Mouse (Mus musculus) MEL (cell line): ENCODE measurements at regions not wholly inside any gene's neighbourhood (a gene's known extent, or its start where the extent isn't known, plus 50 kb on each side); places are given as distances from the start of the nearest gene placed in this dataset.

ENCODE experiments used
- DNase-seq: peaks from one replicate; pipeline ENCODE4 v3.0.0; 2011; ENCODE audit warnings: low read depth, low spot score
- H3K27ac ChIP-seq: 2 replicates; pipeline ENCODE4 v1.5.1; 2012; ENCODE audit warnings: low read depth, mild to moderate bottlenecking, control low read depth, low read length, moderate library complexity; ENCODE audit not compliant: control insufficient read depth
- H3K27me3 ChIP-seq, 2 experiments: fragments of 150-350 bp in 1 of 2; sonication (generic) in 1 of 2; 2 replicates each; pipeline ENCODE4 v1.6.1; 2012; ENCODE audit warnings: low read length in 2 of 2, mild to moderate bottlenecking in 2 of 2, improper control_type of control experiment in 1 of 2, moderate library complexity in 1 of 2; ENCODE audit not compliant: insufficient read depth in 2 of 2, control insufficient read depth in 1 of 2
- H3K36me3 ChIP-seq, 2 experiments: 2 replicates each; pipeline ENCODE4 v1.6.1; 2012 to 2014; ENCODE audit warnings: low read length in 2 of 2, improper control_type of control experiment in 1 of 2, inconsistent platforms in 1 of 2, mild to moderate bottlenecking in 1 of 2; ENCODE audit not compliant: insufficient read depth in 2 of 2, control insufficient read depth in 1 of 2
- H3K4me1 ChIP-seq, 2 experiments: fragments of 150-350 bp in 1 of 2; sonication (generic) in 1 of 2; 2 replicates each; pipeline ENCODE4 v1.6.1; 2012; ENCODE audit warnings: low read length in 2 of 2, improper control_type of control experiment in 1 of 2, mild to moderate bottlenecking in 1 of 2; ENCODE audit not compliant: insufficient read depth in 2 of 2, control insufficient read depth in 1 of 2
- H3K4me3 ChIP-seq, 2 experiments: fragments of 150-350 bp in 1 of 2; sonication (generic) in 1 of 2; 2 replicates each; pipeline ENCODE4 v1.5.1; 2012; ENCODE audit warnings: low read depth in 2 of 2, low read length in 2 of 2, mild to moderate bottlenecking in 2 of 2, moderate library complexity in 2 of 2, control low read depth in 1 of 2, improper control_type of control experiment in 1 of 2; ENCODE audit not compliant: control insufficient read depth in 1 of 2, insufficient read depth in 1 of 2
- H3K79me2 ChIP-seq: 2 replicates; pipeline ENCODE4 v1.6.1; 2012; ENCODE audit warnings: mild to moderate bottlenecking, low read length, moderate library complexity; ENCODE audit not compliant: control insufficient read depth, poor library complexity, insufficient read depth
- H3K9ac ChIP-seq: 2 replicates; pipeline ENCODE4 v1.6.1; 2012; ENCODE audit warnings: low read depth, mild to moderate bottlenecking, control low read depth, low read length, moderate library complexity; ENCODE audit not compliant: control insufficient read depth, poor library complexity, severe bottlenecking
- H3K9me3 ChIP-seq: fragments of 150-350 bp; sonication (generic); replicated peaks from 2 replicates; pipeline ENCODE4 v1.6.1; 2012; ENCODE audit warnings: mild to moderate bottlenecking, low read length, improper control_type of control experiment, moderate library complexity; ENCODE audit not compliant: insufficient read depth
- BHLHE40 ChIP-seq: IDR thresholded peaks from 2 replicates; pipeline ENCODE4 v1.6.1; 2012; ENCODE audit warnings: low read depth, mild to moderate bottlenecking, inconsistent platforms, low read length, improper control_type of control experiment, borderline replicate concordance
- CHD1 ChIP-seq: IDR thresholded peaks from 2 replicates; pipeline ENCODE4 v1.6.1; 2012; ENCODE audit warnings: low read depth, mild to moderate bottlenecking, inconsistent platforms, low read length, improper control_type of control experiment
- ELF1 ChIP-seq: IDR thresholded peaks from 2 replicates; pipeline ENCODE4 v1.6.1; 2014; ENCODE audit warnings: low read depth, mild to moderate bottlenecking, inconsistent platforms, low read length, improper control_type of control experiment, moderate library complexity
- KAT2A ChIP-seq: conservative IDR thresholded peaks from 2 replicates; pipeline ENCODE4 v1.6.1; 2012; ENCODE audit warnings: low read depth, low read length, improper control_type of control experiment, inconsistent platforms
- MYC ChIP-seq: IDR thresholded peaks from 2 replicates; pipeline ENCODE4 v1.6.1; 2011; ENCODE audit warnings: low read depth, mild to moderate bottlenecking, low read length, improper control_type of control experiment, moderate library complexity
- NRF1 ChIP-seq: IDR thresholded peaks from 2 replicates; pipeline ENCODE4 v1.6.1; 2014; ENCODE audit warnings: low read depth, mild to moderate bottlenecking, inconsistent platforms, low read length, improper control_type of control experiment, moderate library complexity; ENCODE audit not compliant: poor library complexity, insufficient read depth, severe bottlenecking
- POLR2AphosphoS2 ChIP-seq: IDR thresholded peaks from 2 replicates; pipeline ENCODE4 v1.6.1; 2011; ENCODE audit warnings: low read length, improper control_type of control experiment
- POLR2AphosphoS5 ChIP-seq: IDR thresholded peaks from 2 replicates; pipeline ENCODE4 v1.6.1; 2012; ENCODE audit warnings: low read depth, borderline replicate concordance, mild to moderate bottlenecking, inconsistent platforms, low read length, moderate library complexity, mixed read lengths
- RAD21 ChIP-seq: IDR thresholded peaks from 2 replicates; pipeline ENCODE4 v1.6.1; 2011; ENCODE audit warnings: mild to moderate bottlenecking, low read depth, low read length, improper control_type of control experiment
- TAL1 ChIP-seq: IDR thresholded peaks from 2 replicates; pipeline ENCODE4 v1.6.1; 2012; ENCODE audit warnings: mild to moderate bottlenecking, inconsistent platforms, low read length, moderate library complexity, mixed read lengths
- TCF12 ChIP-seq: IDR thresholded peaks from 2 replicates; pipeline ENCODE4 v1.6.1; 2014; ENCODE audit warnings: low read depth, mild to moderate bottlenecking, inconsistent platforms, low read length, improper control_type of control experiment, moderate library complexity
- USF2 ChIP-seq, 2 experiments: IDR thresholded peaks; 2 replicates each; pipeline ENCODE4 v1.6.1; 2011 to 2012; ENCODE audit warnings: improper control_type of control experiment in 2 of 2, low read length in 2 of 2, borderline replicate concordance in 1 of 2, inconsistent platforms in 1 of 2, low read depth in 1 of 2, mild to moderate bottlenecking in 1 of 2; ENCODE audit not compliant: insufficient read depth in 1 of 2
- ZC3H11A ChIP-seq: IDR thresholded peaks from 2 replicates; pipeline ENCODE4 v1.6.1; 2012; ENCODE audit warnings: low read depth, mild to moderate bottlenecking, inconsistent platforms, low read length, improper control_type of control experiment
- ZKSCAN1 ChIP-seq: IDR thresholded peaks from 2 replicates; pipeline ENCODE4 v1.6.1; 2012; ENCODE audit warnings: low read depth, mild to moderate bottlenecking, inconsistent platforms, low read length, improper control_type of control experiment, moderate library complexity
- ZMIZ1 ChIP-seq: IDR thresholded peaks from 2 replicates; pipeline ENCODE4 v1.6.1; 2012; ENCODE audit warnings: low read depth, mild to moderate bottlenecking, inconsistent platforms, low read length, improper control_type of control experiment, moderate library complexity
- ZNF384 ChIP-seq: IDR thresholded peaks from 2 replicates; pipeline ENCODE4 v1.6.1; 2012; ENCODE audit warnings: low read depth, mild to moderate bottlenecking, inconsistent platforms, low read length, improper control_type of control experiment

DNA sequence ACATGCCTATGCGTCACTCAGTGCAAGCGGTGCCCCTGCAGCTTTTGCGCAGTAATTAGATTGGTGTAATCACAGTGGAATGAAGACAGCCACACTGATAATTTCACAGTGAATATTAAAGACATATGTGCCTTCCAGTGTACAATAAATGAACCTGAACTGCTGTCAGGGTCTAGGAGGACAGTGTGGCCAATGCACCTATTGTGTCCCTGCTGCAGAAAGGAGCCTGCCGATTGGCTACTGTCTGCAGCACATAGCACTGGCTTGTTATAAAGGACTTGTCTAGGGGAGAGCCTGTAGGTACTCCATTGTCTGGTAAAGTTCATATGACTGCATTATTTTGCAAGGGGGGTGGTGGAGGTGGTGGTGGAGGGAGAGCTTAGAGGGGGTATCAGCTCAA is 222.5 kb downstream of the Usp25 start:
- TF ChIP-seq ZMIZ1: no peak
- no peak for TF ChIP-seq ZKSCAN1
- no peak for TF ChIP-seq KAT2A
- no peak for TF ChIP-seq TCF12
- no peak for TF ChIP-seq ELF1
- no peak for TF ChIP-seq ZC3H11A
- TF ChIP-seq POLR2AphosphoS5: no peak
- no peak for TF ChIP-seq RAD21
- no peak for TF ChIP-seq NRF1
- no peak for TF ChIP-seq ZNF384
- TF ChIP-seq USF2 (IDR thresholded peaks at IDR 0.05; ENCODE audit: borderline replicate concordance in 1 of 2, insufficient read depth in 1 of 2, low read depth in 1 of 2, low read length in 2 of 2): no peak
- no peak for TF ChIP-seq MYC
- Histone ChIP-seq H3K9me3 (no peaks in the 10 kb centered on the region), H3K4me1 (no peaks in the 10 kb centered on the region), H3K27me3 (no peaks in the 10 kb centered on the region), H3K27ac (no peak overlapping the region), H3K36me3 (no peaks in the 10 kb centered on the region), H3K79me2 (no peaks in the 10 kb centered on the region), H3K9ac (no peak overlapping the region), H3K4me3 (no peak overlapping the region)
- no peak for DNase-seq

DNA sequence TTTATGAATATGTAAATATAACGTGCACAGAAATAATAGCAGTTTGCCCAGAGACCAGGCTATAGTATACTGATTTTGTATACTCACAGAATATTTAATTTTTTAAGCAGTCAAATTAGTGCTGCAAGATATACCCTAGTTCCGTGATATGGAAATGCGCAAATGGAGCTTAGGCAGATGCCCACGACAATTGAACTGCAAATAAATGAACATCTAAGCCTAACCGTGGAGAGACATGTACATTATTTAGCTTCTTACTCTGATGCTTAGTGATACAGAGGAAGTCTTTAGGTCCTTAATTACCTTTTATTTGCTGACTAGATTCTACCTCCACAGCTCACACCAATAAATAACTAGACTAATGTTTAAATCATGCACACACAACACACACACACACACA is 221.9 kb downstream of the Usp25 start:
- no peak overlapping the region for H3K9ac ChIP-seq
- no peak overlapping the region for H3K27ac ChIP-seq
- no peaks in the 10 kb centered on the region for H3K9me3 ChIP-seq
- H3K79me2 ChIP-seq: no peaks in the 10 kb centered on the region
- H3K4me3 ChIP-seq: no peak overlapping the region
- DNase-seq: no peak
- no peaks in the 10 kb centered on the region for H3K27me3 ChIP-seq
- no peaks in the 10 kb centered on the region for H3K4me1 ChIP-seq
- TF ChIP-seq BHLHE40 (no peak), CHD1 (no peak), TAL1 (no peak), POLR2AphosphoS2 (no peak)
- no peaks in the 10 kb centered on the region for H3K36me3 ChIP-seq
